Mouse (Mus musculus) liver, embryonic 14.5 days (tissue): ENCODE results near the gene Tent4b.

Experiments
- CTCF ChIP-seq: IDR thresholded peaks from 2 replicates; pipeline ENCODE4 v1.5.1; 2016; ENCODE audit warnings: antibody characterized with exemption, low read depth, control low read depth
- EP300 ChIP-seq: IDR thresholded peaks from 2 replicates; pipeline ENCODE4 v1.6.1; 2016; ENCODE audit warnings: antibody characterized with exemption, low read depth

GRCm38 (mm10) chr8:88228800-88229199 is 29.8 kb downstream of the Tent4b start:
- no peak for TF ChIP-seq CTCF
- TF ChIP-seq EP300: no peak
